Mouse (Mus musculus): ENCODE data around the gene Cdpf1.
A peak's percentile ranks its signal among the peaks of the same experiment; 100 is the strongest.

Gene Cdpf1

GRCm38 (mm10) chr15:85766677-85767076, 44.8 kb downstream of the Cdpf1 start:
- no peak overlapping the region for H3K4me3 ChIP-seq (replicated peaks; ENCODE audit: low read length)
- H3K36me3 ChIP-seq (ENCODE audit: insufficient read depth, low read length): no peaks in the 10 kb centered on the region
- no peak for TF ChIP-seq POU5F1 (IDR thresholded peaks at IDR 0.05; ENCODE audit: borderline replicate concordance, low read length)
- no peak for TF ChIP-seq CTCF (conservative IDR thresholded peaks at IDR 0.05; ENCODE audit: low read length)
- TF ChIP-seq NANOG (IDR thresholded peaks at IDR 0.05; ENCODE audit: borderline replicate concordance, low read length): no peak
- no peaks in the 10 kb centered on the region for H3K27me3 ChIP-seq (ENCODE audit: insufficient read depth, low read length)
- H3K4me1 ChIP-seq (replicated peaks; ENCODE audit: low read depth, low read length): no peaks in the 10 kb centered on the region
- H3K9me3 ChIP-seq (ENCODE audit: low read length): no peaks in the 10 kb centered on the region

- no peaks in the 10 kb centered on the region for H3K4me1 ChIP-seq (replicated peaks; ENCODE audit: low read depth, low read length)
- TF ChIP-seq NANOG (IDR thresholded peaks at IDR 0.05; ENCODE audit: borderline replicate concordance, low read length): no peak
- H3K27me3 ChIP-seq (ENCODE audit: insufficient read depth, low read length): no peaks in the 10 kb centered on the region
- H3K4me3 ChIP-seq (replicated peaks; ENCODE audit: low read length): no peak overlapping the region
- no peaks in the 10 kb centered on the region for H3K9me3 ChIP-seq (ENCODE audit: low read length)
- H3K36me3 ChIP-seq (ENCODE audit: insufficient read depth, low read length): no peaks in the 10 kb centered on the region
Measured at GRCm38 (mm10) chr15:85765022-85765421, 46.5 kb downstream of the Cdpf1 start.

- Histone ChIP-seq H3K36me3 (ENCODE audit: insufficient read depth, low read length) (no peaks in the 10 kb centered on the region), H3K4me1 (replicated peaks; ENCODE audit: low read depth, low read length) (no peaks in the 10 kb centered on the region), H3K9me3 (ENCODE audit: low read length) (no peaks in the 10 kb centered on the region), H3K27me3 (ENCODE audit: insufficient read depth, low read length) (no peaks in the 10 kb centered on the region), H3K4me3 (replicated peaks; ENCODE audit: low read length) (no peak overlapping the region)
- TF ChIP-seq CTCF (conservative IDR thresholded peaks at IDR 0.05; ENCODE audit: low read length) (no peak), NANOG (IDR thresholded peaks at IDR 0.05; ENCODE audit: borderline replicate concordance, low read length) (no peak)
Measured at GRCm38 (mm10) chr15:85762761-85763160, 48.7 kb downstream of the Cdpf1 start.

- H3K9me3 ChIP-seq (ENCODE audit: low read length): no peaks in the 10 kb centered on the region
- TF ChIP-seq CTCF (conservative IDR thresholded peaks at IDR 0.05; ENCODE audit: low read length) (peak; percentile 50), NANOG (IDR thresholded peaks at IDR 0.05; ENCODE audit: borderline replicate concordance, low read length) (no peak)
- no peaks in the 10 kb centered on the region for H3K4me1 ChIP-seq (replicated peaks; ENCODE audit: low read depth, low read length)
- no peaks in the 10 kb centered on the region for H3K36me3 ChIP-seq (ENCODE audit: insufficient read depth, low read length)
- H3K4me3 ChIP-seq (replicated peaks; ENCODE audit: low read length): no peak overlapping the region
- H3K27me3 ChIP-seq (ENCODE audit: insufficient read depth, low read length): no peaks in the 10 kb centered on the region
Measured at GRCm38 (mm10) chr15:85757768-85758167, 53.7 kb downstream of the Cdpf1 start.

All from E14TG2a.4 (cell line).